Mouse (Mus musculus) embryonic fibroblast, embryonic 13.5 days (primary cell): ENCODE measurements around the gene Birc6. TPM values are rescaled to one million over a fixed set of nuclear protein-coding genes. Genes with fewer than 3 reads are reported as not detected.
"Not testable (repeated sequence)": the region's sequence is repeated elsewhere in the genome, so short reads cannot be mapped to it uniquely, and the experiment has no call there.

Source experiments
- H3K27ac ChIP-seq: 2 replicates; pipeline ENCODE4 v1.5.1; 2012; ENCODE audit warnings: low read length, control low read depth, inconsistent platforms; ENCODE audit not compliant: insufficient read depth
- H3K4me1 ChIP-seq: 2 replicates; pipeline ENCODE4 v1.6.1; 2011; ENCODE audit warnings: low read length; ENCODE audit not compliant: control insufficient read depth, insufficient read depth
- H3K4me3 ChIP-seq: 2 replicates; pipeline ENCODE4 v1.5.1; 2011; ENCODE audit warnings: mild to moderate bottlenecking, control low read depth, low read length; ENCODE audit not compliant: insufficient read depth
- CTCF ChIP-seq: IDR thresholded peaks from 2 replicates; pipeline ENCODE4 v1.5.1; 2011; ENCODE audit warnings: mild to moderate bottlenecking, control low read depth, low read length, moderate library complexity, borderline replicate concordance; ENCODE audit not compliant: insufficient read depth
- POLR2A ChIP-seq: IDR thresholded peaks from 2 replicates; pipeline ENCODE4 v1.6.1; 2011; ENCODE audit warnings: low read depth, mild to moderate bottlenecking, control low read depth, low read length, moderate library complexity
- polyA plus RNA-seq: library from polyadenylated mRNA; stranded (reverse); fragments of >200 nt; gene quantifications from 2 replicates; pipeline ENCODE4 v1.2.4, GENCODE M21; 2011; ENCODE audit warnings: low read depth; ENCODE audit not compliant: missing spikeins, insufficient read length

Gene Birc6
- polyA plus RNA-seq, 1 experiment, result 97.3 TPM

DNA sequence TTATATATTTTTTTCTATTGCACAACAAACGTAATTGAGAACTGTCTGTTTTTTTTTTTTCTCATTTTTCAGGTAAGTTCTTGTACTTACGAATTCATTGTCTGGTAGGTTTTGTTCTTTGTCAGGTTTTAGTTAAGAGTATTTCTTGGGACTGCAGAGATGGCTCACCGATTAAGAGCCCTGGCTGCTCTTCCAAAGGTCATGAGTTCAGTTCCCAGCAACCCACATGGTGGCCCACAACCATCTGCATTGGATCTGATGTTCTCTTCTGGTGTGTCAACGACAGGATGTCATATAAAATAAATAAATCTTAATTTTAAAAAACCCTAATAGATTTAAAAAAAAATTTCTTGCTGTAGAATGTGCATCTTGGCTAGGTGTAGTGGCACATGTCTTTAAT is 161.3 kb downstream of the Birc6 start:
- TF ChIP-seq POLR2A, result no peak
- TF ChIP-seq CTCF, result no peak
- Histone ChIP-seq H3K4me3 (no peak overlapping the region), H3K27ac (no peak overlapping the region), H3K4me1 (no peaks in the 10 kb centered on the region)

- H3K4me3 ChIP-seq, H3K4me1 ChIP-seq, H3K27ac ChIP-seq: not testable (repeated sequence)
These were observed 173.6 kb downstream of the Birc6 start for GRCm38 (mm10) chr17:74701661-74702060.

DNA sequence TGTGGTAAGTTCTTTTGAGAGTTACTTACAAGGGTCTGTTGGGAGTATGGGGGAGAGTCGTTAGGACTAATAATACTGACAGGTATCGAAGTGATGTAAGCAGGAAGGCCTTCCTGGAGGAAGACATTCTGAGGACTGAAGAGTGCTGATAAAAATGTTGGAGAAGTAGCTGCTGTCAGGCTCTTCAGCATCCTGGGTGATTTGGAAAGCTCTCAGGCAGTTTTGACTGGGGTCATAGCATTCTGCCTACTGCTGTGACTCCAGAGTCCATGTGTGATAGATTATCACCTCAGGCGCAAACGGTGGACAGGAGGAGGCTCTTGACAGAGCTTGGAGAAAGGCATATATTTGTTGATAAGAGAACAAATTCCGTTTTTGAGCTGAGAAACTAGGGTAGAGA is 177.4 kb downstream of the Birc6 start:
- Histone ChIP-seq H3K4me1 (peaks cover 7% of the 10 kb centered on the region), H3K4me3 (no peak overlapping the region), H3K27ac (no peak overlapping the region)
- TF ChIP-seq CTCF, result no peak

DNA sequence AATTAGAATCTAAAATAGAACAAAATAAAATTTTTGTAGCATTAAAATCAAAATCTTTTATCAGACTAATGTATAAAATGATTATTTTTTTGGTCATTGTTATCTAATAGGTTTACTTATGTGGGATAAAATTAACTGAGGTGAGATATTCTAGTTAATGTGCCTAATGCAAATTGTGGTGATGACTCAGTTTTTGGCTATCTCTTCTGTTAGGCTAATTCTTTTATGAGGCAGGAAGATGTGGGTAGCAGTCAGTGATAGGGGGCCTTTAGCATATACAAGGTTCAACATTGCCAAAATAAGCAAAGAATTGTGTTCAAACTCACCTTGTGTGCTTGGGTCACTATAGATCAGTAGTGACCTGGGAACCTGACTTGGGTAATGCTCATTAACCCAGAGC is 178.5 kb downstream of the Birc6 start:
- TF ChIP-seq POLR2A (no peak), CTCF (no peak)
- Histone ChIP-seq H3K27ac (no peak overlapping the region), H3K4me1 (peaks cover 7% of the 10 kb centered on the region), H3K4me3 (no peak overlapping the region)

DNA sequence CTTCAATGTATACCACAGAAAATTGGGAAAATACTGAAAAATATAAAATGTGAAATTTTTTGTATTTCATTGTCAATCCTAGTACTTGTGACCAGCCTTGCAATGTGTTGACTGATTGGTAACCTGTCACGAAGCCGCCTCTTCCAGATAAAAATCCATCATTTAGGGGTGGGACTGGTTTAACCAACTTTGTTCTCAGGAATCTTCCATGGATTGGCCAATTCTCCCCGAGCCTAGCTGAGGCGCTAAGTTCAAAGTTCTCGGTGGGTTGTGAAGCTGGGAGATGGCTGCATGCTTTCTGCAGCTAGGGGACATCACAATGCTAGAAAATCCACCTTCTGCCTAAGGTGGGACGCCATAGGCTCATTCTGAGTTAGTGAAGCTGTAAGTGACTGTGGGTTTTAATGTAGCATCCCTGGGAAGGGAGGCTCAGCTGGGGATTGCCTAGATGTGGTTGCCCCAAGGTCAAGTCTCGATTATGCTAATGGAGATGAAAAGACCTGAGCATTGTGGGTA is 179.6 kb downstream of the Birc6 start:
- peaks cover 7% of the 10 kb centered on the region for H3K4me1 ChIP-seq
- no peak overlapping the region for H3K4me3 ChIP-seq
- TF ChIP-seq CTCF (no peak), POLR2A (no peak)
- H3K27ac ChIP-seq, result no peak overlapping the region

- TF ChIP-seq POLR2A (no peak), CTCF (no peak)
- Histone ChIP-seq H3K4me1 (peaks cover 7% of the 10 kb centered on the region), H3K4me3 (no peak overlapping the region), H3K27ac (peak overlapping the region; percentile 99)
These were observed 182.6 kb downstream of the Birc6 start for GRCm38 (mm10) chr17:74710731-74711130.

GRCm38 (mm10) chr17:74711627-74712026 is 183.5 kb downstream of the Birc6 start:
- TF ChIP-seq CTCF (no peak), POLR2A (no peak)
- no peak overlapping the region for H3K4me3 ChIP-seq
- peaks cover 7% of the 10 kb centered on the region for H3K4me1 ChIP-seq
- H3K27ac ChIP-seq, result peak overlapping the region; percentile 99

GRCm38 (mm10) chr17:74715128-74715527 is 187.0 kb downstream of the Birc6 start:
- TF ChIP-seq CTCF, result no peak
- TF ChIP-seq POLR2A, result no peak

GRCm38 (mm10) chr17:74715724-74716123 is 187.6 kb downstream of the Birc6 start:
- no peak overlapping the region for H3K4me3 ChIP-seq
- no peaks in the 10 kb centered on the region; the same call in 1 of the 2 replicates for H3K4me1 ChIP-seq
- TF ChIP-seq CTCF, result no peak
- TF ChIP-seq POLR2A, result no peak
- H3K27ac ChIP-seq, result no peak overlapping the region

More at GRCm38 (mm10) chr17:74715128-74715527, 187.0 kb downstream of the Birc6 start:
- Histone ChIP-seq H3K4me1 (peaks cover 2% of the 10 kb centered on the region), H3K27ac (no peak overlapping the region), H3K4me3 (no peak overlapping the region)

GRCm38 (mm10) chr17:74716643-74717042 is 188.5 kb downstream of the Birc6 start:
- no peak for TF ChIP-seq CTCF
- no peak for TF ChIP-seq POLR2A
- H3K27ac ChIP-seq, result peak overlapping the region; percentile 44; the same call in 1 of the 2 replicates
- H3K4me1 ChIP-seq, result no peaks in the 10 kb centered on the region; the same call in 1 of the 2 replicates
- 0 out of 2 replicates have a peak overlapping the region, but pooled peaks have one; percentile 49 for H3K4me3 ChIP-seq
